Mouse (Mus musculus): ENCODE results near the gene Hmga2. TPM values are rescaled to one million over a fixed set of nuclear protein-coding genes. Genes with fewer than 3 reads are reported as not detected.

Gene Hmga2
- polyA plus RNA-seq, 1 experiment from 2014 or later: 88.7 TPM

DNA sequence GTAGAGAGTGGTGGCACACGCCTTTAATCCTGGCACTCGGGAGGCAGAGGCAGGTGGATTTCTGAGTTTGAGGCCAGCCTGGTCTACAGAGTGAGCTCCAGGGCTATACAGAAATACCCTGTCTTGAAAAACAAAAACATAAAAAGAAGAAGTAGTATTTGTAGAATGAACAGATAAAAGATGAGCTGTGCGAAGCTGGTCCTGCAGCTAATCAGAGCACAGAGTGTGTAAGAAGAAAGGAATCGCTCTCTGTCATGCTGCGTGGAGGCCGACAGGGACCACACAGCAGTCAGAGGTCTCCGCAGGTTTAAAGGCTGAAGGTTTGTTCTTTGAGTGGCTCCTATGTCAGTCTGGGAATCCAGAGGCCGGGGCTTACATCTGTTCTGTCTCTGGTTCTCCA lies 153.5 kb downstream of the Hmga2 start:
- WGBS: 85% methylated on average over 8 of the region's 8 CpGs
- no peak overlapping the region for H3K9ac ChIP-seq
- H3K27me3 ChIP-seq: peaks cover 3% of the 10 kb centered on the region; the same call in 1 of the 2 replicates
- H3K4me3 ChIP-seq: no peak overlapping the region
- H3K27ac ChIP-seq: no peak overlapping the region
- H3K9me3 ChIP-seq: peaks cover 6% of the 10 kb centered on the region
- ATAC-seq (ENCODE audit: low FRiP score, low read depth): no peak
- H3K4me2 ChIP-seq (replicated peaks): no peak overlapping the region
- H3K4me1 ChIP-seq: peaks cover 18% of the 10 kb centered on the region; the same call in 1 of the 2 replicates
- no peaks in the 10 kb centered on the region for H3K36me3 ChIP-seq

DNA sequence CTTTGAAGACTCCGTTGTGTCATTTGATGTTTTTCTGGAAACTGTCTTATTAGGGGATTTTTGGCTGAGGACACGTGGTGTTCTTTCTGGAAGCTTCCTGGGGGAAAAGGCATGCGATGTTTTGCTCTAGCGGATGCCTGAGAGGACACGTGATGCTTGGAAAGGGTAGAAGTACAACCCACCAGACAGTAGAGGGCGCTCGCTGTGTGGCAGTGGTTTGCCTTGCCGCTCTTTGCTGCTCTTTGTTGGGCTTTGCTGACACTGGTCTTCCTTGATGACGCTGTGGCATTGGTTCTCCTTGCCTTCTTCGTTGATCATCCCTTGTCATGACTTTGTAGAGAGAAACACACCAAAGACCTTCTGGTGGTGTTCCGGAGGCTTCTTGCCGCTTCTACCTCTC lies 156.7 kb downstream of the Hmga2 start:
- no peak overlapping the region for H3K27ac ChIP-seq
- no peak overlapping the region for H3K4me2 ChIP-seq (replicated peaks)
- no peaks in the 10 kb centered on the region for H3K27me3 ChIP-seq
- H3K4me3 ChIP-seq: no peak overlapping the region
- ATAC-seq (ENCODE audit: low FRiP score, low read depth): no peak
- WGBS: 86% methylated on average over 12 of the region's 12 CpGs
- H3K36me3 ChIP-seq: no peaks in the 10 kb centered on the region
- H3K9me3 ChIP-seq: peaks cover 6% of the 10 kb centered on the region
- no peak overlapping the region for H3K9ac ChIP-seq
- 0 out of 2 replicates have a peak, but pooled peaks cover 4% of the 10 kb centered on the region for H3K4me1 ChIP-seq

MicroRNA genes within 50 kb of the gene (microRNA counts, 519-probe panel; counts per million panel counts)
- microRNA mmu-miR-763: not detected

Small RNA genes within 50 kb of the gene (microRNA-seq; reads per million reads assigned to microRNA genes)
- gene Mir763: 0.52 reads per million

Other genes with a start within 250 kb of the Hmga2 start
- gene Llph, start 249.4 kb downstream of the Hmga2 start, polyA plus RNA-seq (2015; fragmentation: Nextera tagmentation; extraction: Ambion mirVana): 48.5 and 50.7 TPM in 2 replicates

Measured in limb, embryonic 13.5 days (tissue).